Mouse (Mus musculus) liver, embryonic 18 days (tissue): ENCODE results near the gene Nkx2-4. TPM values are rescaled to one million over a fixed set of nuclear protein-coding genes. Genes with fewer than 3 reads are reported as not detected.

ENCODE experiments used
- polyA plus RNA-seq: library from polyadenylated mRNA; depleted of rRNA; stranded (reverse); fragments of >200 nt; gene quantifications from 2 replicates; pipeline ENCODE4 v1.2.3, GENCODE M21; 2012; rRNA removed

The Nkx2-4 gene
- not detected in 2 replicates for polyA plus RNA-seq

DNA sequence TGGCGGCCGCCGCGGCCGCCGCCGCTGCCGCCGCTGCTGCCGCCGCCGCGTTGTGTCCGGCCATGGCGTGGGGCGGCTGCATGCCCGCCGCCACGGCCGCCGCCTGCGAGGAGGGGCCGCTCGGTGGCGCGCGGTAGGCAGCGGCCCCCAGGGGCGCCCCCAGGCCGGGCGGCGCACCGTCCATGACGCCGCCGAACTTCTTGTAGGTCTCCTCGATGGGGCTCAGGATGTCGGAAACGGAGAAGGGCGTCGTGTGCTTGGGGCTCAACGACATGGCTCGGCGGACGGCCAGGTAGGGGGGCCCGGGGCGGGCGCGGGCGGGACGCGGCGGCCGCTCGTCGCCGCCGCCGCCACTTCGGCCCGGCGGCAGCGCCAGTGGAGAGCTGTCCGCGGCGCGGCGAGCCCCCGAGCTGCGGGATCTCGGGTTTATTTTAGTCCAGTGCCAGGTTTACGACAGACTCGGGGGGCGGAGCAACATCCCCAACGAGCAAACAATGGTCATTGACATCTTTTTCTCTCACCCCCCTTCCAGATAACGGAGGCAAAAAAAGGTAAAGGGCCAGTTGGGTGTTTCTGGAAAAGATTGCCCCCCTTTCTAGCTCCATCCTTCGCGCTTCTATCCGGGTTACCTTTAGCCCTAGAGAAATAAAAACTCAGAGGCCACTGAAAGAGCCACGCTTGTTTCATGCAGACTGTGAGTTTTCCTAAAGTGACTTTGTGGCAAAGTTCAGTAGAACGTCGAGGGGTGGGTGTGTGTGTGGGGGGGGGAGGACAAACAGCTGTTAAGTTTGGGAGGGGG lies at the start of gene Nkx2-4:
Nkx2-4 (minus strand) TSS at position 374 of the 799 bp plus-strand sequence.

Other genes with a start within 250 kb of the Nkx2-4 start
- 5.9 and 7.1 TPM in 2 replicates for gene Kiz, start 229.6 kb downstream of the Nkx2-4 start, polyA plus RNA-seq
- gene Xrn2, start 72.4 kb downstream of the Nkx2-4 start, polyA plus RNA-seq, result 15.3 and 16.1 TPM in 2 replicates
- not detected in 2 replicates for gene Nkx2-2, start 108.8 kb upstream of the Nkx2-4 start, polyA plus RNA-seq